Mouse (Mus musculus) cerebellum, postnatal 25 days (tissue): Measurements from ENCODE around the gene Defb10.
"Not testable (repeated sequence)": the region's sequence is repeated elsewhere in the genome, so short reads cannot be mapped to it uniquely, and the experiment has no call there.

ENCODE experiments used
- DNase-seq, 2 experiments: peaks; one replicate each; pipeline ENCODE4 v3.0.0; 2021; ENCODE audit warnings: mixed read lengths in 2 of 2

Defb10 gene

DNA sequence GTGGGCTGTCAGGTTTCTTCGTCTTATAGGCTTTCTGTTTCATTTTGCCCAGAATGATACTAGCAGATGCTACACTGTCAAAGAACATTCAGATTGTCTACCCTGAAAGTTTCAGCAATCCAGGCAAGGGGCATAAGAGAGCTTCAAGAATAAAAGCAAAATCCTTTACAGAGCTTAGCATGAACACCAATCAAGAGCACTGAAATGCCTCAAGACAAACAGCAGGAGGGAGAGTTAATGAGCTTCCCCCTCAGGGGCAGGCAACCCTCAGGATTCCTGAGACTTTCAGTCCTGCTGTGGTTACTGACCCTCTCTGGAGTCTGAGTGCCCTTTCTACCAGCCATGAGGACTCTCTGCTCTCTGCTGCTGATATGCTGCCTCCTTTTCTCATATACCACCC, at the start of gene Defb10:
TSS of gene Defb10 (plus strand) at position 316 of the 400 bp plus-strand sequence.
- not testable (repeated sequence) for DNase-seq

DNA sequence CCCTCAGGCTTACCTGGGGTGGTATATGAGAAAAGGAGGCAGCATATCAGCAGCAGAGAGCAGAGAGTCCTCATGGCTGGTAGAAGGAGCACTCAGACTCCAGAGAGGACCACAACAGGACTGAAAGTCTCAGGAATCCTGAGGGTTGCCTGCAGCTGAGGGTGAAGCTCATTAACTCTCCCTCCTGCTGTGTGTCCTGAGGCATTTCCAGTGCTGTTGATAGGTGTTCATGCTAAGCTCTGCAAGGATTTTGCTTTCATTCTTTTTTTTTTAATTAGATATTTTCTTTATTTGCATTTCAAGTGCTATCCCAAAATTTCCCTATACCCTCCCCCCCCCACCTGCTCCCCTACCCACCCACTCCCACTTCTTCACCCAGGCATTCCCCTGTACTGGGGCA, 26.6 kb downstream of the Defb10 start, which contains the start of gene Defb9:
TSS of gene Defb9 (minus strand) at position 101 of the 400 bp plus-strand sequence.
- not testable (repeated sequence) for DNase-seq

DNA sequence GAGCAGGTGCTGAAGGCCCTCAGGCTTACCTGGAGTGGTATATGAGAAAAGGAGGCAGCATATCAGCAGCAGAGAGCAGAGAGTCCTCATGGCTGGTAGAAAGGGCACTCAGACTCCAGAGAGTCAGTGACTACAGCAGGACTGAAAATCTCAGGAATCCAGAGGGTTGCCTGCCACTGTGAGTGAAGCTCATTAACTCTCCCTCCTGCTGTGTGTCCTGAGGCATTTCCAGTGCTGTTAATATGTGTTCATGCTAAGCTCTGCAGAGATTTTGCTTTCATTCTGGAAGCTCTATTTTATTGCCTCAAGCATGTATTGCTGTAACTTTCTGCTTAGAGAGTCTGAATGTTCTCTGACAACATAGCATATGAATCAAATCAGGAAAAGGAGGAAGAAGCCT, 47.6 kb downstream of the Defb10 start, which contains the start of gene Defb11:
TSS of gene Defb11 (minus strand) at position 123 of the 400 bp plus-strand sequence.
- DNase-seq: not testable (repeated sequence)
